Mouse (Mus musculus) retina, embryonic 14.5 days (tissue): Measurements from ENCODE around the gene Aff3.

Experiments used
- DNase-seq: peaks from one replicate; pipeline ENCODE4 v3.0.0-alpha.2; 2015; ENCODE audit warnings: low spot score

Gene Aff3

GRCm38 (mm10) chr1:38657606-38658005, 7.1 kb downstream of the Aff3 start:
- no peak for DNase-seq

GRCm38 (mm10) chr1:38654981-38655540, 9.7 kb downstream of the Aff3 start:
- DNase-seq: no peak

- DNase-seq: no peak
Observed at GRCm38 (mm10) chr1:38650031-38650430, 14.7 kb downstream of the Aff3 start.

GRCm38 (mm10) chr1:38649174-38649573, 15.6 kb downstream of the Aff3 start:
- DNase-seq: no peak

- no peak for DNase-seq
Observed at GRCm38 (mm10) chr1:38642288-38642687, 22.5 kb downstream of the Aff3 start.

GRCm38 (mm10) chr1:38639669-38640068, 25.1 kb downstream of the Aff3 start:
- no peak for DNase-seq

GRCm38 (mm10) chr1:38635596-38635995, 29.2 kb downstream of the Aff3 start:
- DNase-seq: no peak

- DNase-seq: no peak
Observed at GRCm38 (mm10) chr1:38634081-38634480, 30.7 kb downstream of the Aff3 start.

GRCm38 (mm10) chr1:38632461-38633180, 32.1 kb downstream of the Aff3 start:
- DNase-seq: no peak

GRCm38 (mm10) chr1:38631501-38632279, 33.1 kb downstream of the Aff3 start:
- DNase-seq: peak; percentile 25

- DNase-seq: no peak
Observed at GRCm38 (mm10) chr1:38628901-38629585, 35.7 kb downstream of the Aff3 start.

- DNase-seq: no peak
Observed at GRCm38 (mm10) chr1:38628426-38628825, 36.3 kb downstream of the Aff3 start.

GRCm38 (mm10) chr1:38627683-38628361, 36.9 kb downstream of the Aff3 start:
- DNase-seq: peak; percentile 70

GRCm38 (mm10) chr1:38626739-38627661, 37.8 kb downstream of the Aff3 start:
- DNase-seq: peak; percentile 57

- DNase-seq: no peak
Observed at GRCm38 (mm10) chr1:38626388-38626738, 38.4 kb downstream of the Aff3 start.

- DNase-seq: no peak
Observed at GRCm38 (mm10) chr1:38621840-38622239, 42.9 kb downstream of the Aff3 start.

GRCm38 (mm10) chr1:38620401-38620800, 44.4 kb downstream of the Aff3 start:
- no peak for DNase-seq

- peak; percentile 40 for DNase-seq
Observed at GRCm38 (mm10) chr1:38606741-38607140, 58.0 kb downstream of the Aff3 start.

GRCm38 (mm10) chr1:38605426-38605825, 59.3 kb downstream of the Aff3 start:
- DNase-seq: no peak

GRCm38 (mm10) chr1:38604611-38605010, 60.1 kb downstream of the Aff3 start:
- no peak for DNase-seq
